Mouse (Mus musculus) ovary, postnatal 14 days (tissue): ENCODE measurements at regions not wholly inside any gene's neighbourhood (a gene's known extent, or its start where the extent isn't known, plus 50 kb on each side); places are given as distances from the start of the nearest gene placed in this dataset.

Source experiments
- DNase-seq: peaks from one replicate; pipeline ENCODE4 v3.0.0; 2022; ENCODE audit warnings: low spot score

DNA sequence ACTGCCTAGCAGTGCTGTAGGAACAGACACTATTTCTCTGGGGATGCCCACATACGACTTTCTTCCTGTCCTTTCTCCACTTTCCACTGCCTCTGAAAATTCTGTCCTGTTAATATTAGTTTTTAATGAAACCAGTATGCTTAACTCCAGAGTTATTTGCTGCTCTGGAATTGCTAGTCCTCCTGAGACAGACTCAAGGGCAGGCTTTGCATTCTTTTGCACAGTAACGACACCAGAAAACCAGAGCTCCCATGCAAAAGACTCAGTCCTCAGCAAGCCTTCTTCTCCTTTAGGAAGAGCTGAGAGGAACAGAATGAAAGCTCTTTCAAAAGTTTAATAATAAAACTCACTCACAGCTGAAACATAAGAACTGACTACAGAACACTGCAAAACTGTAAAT, 92.3 kb upstream of the Dab2 start:
- no peak for DNase-seq

DNA sequence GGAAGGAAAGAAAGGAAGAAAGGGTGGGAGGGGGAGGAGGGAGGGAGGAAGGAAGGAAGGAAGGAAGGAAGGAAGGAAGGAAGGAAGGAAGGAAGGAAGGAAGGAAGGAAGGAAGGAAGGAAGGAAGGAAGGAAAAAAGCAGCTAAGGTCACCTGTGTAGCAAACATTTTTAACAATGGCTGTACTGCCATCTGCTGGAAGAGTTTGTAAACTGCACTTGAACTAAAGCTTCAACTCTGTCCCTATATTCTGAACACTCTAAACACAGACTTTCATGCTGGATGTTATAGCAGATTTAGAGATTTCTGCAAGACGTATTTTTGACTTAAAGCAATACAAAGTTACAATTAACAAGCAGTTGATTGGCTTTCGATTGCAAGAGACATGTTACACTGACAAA, 90.3 kb upstream of the Dab2 start:
- peak; percentile 27 for DNase-seq

DNA sequence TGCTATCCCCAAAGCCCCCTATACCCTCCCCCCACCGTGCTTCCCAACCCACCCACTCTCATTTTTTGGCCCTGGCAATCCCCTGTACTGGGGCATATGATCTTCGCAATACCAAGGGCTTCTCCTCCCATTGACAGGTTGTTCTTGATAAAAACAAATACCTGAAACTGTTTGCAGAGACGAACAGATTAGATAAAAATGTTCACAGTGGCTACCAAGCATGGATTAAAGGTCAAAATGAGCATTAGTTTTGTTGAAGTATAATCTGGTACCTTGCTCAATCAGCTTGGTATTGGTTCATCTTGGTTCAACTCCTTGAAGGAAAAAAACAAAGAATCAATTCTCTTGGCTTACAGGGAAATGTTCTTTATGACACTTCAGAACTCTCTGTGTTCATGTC, 81.5 kb upstream of the Dab2 start:
- no peak for DNase-seq

DNA sequence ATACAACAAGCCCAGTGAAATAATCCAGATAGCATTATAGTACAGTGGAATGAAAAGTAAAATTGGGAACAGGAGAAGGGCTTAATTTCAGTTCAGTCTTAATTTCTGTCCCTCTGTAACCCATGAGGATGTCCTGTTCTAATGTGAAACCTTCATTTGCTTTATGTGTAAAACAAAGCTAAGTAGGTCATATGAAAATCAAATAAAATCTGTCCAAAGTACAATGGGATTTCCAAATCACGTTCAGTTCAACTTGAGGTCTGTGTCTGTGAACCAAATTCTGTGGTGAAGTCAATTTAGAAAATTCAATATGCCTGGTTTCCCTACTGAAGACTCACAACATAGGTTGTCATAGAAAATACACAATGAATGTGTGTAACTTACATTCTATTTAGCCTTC, 74.4 kb upstream of the Dab2 start:
- no peak for DNase-seq

DNA sequence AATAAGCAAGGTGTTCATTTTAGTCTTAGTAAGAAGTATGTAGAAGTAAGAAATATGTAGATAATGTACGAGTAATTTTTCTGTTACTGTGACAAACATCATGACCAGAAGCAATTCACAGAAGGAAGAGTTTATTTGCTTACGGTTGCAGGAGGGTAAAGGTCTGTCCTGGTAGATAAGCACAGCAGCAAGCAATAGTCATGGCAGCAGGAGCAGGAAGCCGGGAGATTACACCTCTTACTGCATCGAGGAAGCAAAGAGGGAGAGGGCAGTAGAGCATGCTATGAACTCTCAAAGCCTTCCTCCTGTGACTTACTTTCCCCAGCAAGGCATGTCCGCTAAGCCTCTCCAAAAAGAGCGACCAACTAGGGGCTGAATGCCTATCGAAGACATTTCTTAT, 69.0 kb upstream of the Dab2 start:
- no peak for DNase-seq

DNA sequence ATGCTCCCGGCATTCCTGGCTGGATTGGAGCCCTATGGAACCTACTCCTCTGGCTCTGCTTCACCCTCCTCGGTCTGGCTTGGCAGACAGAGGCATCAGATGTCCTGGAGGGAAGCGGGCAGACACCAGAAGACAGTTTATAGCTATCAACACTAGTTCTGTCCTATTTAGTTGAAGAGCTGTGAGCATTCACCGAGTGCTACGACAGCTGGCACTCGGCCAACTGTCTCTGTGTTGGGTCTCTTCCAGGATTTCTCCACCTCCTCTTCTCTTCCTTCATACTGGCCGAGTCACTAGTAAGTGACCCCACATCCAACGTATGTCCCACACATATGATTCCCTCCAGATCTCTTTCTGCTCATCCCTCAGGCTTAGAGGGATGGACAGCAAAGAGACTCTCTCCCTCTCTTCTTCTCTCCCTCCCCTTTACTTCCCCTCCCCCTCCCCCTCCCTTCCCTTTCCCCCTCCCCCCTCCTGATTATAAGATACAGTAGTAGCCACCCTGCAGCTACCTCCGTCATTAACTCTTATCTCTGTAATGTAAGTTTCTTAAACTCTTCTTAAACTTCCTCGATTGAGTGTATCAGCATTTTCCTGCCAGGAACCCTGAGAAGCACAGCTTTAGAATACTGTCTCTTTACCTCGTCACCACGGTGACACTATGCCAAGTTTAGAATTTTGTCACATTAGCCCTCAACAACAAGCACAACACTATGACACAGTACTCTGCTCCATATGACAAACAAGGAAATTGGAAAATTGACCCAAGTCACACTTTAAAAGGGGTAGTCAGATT, 68.1 kb upstream of the Dab2 start:
- no peak for DNase-seq

DNA sequence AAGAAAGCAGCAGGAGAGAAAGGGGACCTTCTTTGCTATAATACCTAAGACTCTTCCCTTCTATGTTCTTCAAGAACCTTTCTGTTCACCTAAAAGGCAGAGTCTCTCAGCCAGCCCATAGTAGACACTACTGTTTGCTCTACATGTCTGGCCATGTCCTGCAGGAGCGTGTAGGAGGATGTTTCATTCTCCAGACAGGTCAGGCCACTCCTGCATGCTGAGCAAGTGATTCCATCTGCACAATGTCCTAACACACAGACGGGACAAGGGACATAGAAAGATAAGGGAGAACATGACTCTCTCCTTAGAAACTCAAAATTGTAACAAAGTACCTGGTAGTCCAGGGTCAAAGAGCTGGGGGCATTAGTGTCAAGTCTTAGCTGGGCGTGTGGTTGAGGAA, 66.0 kb upstream of the Dab2 start:
- no peak for DNase-seq

DNA sequence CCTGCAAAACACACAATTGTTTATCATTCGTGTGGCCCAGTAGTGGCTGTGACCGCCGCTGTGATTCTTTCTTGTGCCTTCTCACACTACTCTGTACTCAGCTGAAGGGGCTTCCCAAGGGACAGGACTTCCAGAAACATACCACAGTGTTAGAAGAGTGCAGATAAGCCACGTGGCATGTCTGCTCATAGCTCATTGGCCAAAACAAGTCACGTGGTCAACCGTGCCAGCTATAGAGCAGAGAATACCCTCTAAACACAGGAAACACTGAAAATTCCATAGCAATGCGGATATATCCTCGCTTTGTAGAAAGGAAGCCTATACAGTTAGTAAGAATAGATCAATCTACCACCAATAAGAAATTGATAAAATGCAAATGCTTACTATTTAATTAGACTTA, 63.0 kb upstream of the Dab2 start:
- DNase-seq, result no peak

DNA sequence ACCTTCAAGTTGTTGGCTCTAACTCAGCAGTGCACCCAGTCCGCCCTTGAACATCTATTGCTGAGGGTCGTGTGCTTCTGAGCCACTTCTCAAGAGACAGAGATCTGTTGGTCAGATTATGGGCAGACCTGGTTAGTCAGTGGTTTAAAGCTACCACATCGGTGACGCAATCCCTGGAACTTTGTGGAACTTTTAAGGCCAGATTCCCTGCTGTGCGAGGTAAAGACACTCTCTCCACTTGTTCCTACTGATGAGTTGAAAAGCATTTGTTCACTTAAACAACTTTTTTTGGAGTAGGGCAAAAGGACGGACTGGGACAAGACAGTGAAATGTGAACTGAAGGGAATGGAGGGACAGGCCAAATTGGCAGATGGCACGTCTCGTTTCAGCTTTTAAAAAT, 61.9 kb upstream of the Dab2 start:
- no peak for DNase-seq

DNA sequence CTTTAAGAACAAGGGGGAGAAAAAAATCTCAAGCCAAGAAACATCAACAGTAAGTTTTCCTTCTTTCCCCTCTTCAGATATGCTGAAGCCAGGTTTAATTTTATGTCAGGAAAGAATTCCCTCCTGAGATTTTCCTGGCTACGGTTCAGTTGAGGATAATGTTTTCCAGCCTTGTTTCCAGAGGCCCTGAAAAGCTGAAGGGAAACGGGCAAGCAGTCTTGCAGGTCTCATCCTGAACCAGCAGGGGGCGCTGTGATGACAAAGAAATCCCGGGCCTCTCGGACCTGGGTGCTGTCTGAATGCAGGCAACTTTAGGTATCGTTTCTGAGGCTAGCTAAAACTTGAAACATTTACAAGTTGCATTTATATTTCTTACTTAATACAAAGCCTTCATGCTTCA, 61.5 kb upstream of the Dab2 start:
- peak; percentile 89 for DNase-seq

DNA sequence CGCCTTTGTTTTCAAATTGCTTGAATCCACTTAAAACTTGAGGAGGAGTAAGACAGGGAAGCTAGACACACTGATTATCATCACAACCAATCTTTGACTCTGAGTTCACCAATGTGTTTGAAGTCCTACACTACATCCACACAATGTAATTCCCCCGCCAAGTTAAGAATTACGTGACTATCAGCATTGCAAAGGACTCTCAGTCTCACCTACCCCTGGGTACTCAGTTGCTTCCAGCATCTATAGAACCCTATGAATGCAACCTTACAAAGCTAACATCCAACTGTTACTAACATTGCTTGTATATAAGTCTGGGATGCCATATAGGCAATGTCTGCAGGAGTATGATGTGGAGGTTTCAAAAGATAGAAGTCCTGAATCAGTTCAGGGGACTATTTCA, 60.8 kb upstream of the Dab2 start:
- no peak for DNase-seq

DNA sequence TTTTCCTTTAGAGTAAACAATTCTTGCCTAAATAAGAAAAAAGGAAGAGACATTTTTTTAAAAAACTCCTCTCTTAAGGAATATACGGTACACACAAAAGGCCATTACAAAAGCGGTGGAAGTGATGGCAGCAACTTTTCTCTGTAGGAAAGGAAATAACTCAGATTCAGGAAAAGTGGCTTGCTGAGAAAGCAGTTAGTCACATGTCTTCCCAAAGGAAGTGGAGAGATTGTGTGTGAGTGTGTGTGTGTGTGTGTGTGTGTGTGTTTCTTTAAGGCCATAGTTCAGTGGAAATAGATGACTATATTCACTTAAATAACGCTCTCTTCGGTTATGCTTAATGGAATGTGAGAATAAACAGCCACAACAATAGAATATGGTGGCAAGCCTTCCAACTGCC, 57.5 kb upstream of the Dab2 start:
- no peak for DNase-seq

DNA sequence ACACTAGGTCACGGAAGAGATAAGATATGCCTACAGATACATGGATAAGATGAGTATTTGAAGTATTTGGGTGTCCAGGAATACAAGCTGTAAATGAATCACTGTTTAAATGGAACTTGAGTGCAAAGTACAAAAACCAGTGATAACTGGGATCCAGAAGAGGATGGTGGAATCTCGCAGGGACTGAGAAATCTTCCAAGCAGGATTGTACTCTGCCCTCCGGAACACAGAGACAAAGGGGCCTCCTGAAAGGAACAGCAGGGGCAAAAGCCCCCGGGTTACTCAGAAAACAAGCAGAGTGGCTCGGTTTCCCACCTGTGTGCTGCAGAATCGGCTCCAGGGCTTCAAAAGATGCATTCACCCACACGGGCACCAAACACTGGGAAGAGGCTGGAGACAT, 55.2 kb upstream of the Dab2 start:
- DNase-seq, result no peak

DNA sequence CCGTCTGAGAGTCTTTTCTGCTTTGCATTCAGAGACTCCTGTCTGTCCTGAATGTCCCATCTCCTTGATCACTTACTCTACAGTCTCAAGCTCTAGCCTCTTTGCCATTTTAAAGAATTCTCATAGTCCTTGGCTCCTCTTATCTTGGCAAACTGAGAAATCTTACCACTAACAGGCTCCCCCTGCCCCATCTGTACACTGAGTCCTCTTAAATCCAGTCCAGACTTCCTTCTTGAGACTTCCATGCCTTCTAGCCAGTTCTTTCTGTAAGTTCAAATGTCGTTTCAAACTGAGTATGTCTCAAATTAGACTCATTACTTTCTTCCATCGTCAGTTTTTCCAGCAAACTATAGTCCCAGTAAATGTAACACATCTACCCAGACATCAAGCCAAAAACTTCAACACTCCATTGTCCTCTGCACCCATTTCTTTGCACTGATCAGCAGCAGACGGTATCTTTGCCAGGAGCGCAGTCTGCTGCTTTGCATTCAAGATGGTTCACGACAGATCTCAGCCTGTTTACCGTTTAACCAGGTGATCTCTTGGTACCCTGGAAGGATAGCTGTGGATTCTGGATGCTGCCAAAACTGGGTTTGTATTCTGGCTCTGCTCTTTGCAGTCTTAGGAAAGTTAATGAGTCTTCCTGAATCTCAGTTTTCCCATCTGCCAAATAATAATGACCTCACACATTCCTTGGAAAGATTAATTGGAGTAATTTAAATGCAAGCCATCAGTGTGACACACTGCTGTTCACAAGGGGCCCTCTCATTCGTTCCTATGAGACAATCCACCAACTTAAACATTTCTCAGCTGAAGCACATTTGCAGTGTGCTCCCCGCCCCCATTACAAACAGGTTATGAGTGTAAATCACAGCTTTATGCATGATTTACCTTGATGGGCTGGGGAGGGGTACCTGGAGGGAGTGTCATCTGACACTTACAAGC, 53.4 kb upstream of the Dab2 start:
- DNase-seq, result no peak

DNA sequence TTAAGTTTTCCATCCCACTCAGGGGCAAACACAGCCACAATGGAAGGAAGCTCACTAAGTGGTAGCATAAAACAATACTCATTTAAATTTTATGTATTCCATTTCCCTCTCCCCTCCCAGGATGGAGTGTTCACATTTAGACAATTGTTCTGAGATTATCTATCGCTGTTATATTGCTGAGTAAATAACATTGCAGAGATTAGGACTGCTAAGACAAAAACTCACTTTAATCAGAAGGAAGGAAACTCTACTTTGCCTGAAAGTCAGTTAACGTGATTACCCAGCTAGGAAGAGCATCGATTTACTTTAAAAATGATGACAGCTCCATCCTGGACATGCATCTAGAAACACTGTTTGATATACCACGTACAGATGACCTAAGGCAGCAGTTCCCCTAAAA, 51.1 kb upstream of the Dab2 start:
- no peak for DNase-seq
